Mouse (Mus musculus) lung, adult 2 months (tissue): ENCODE results near the gene Gm49721. TPM values are rescaled to one million over a fixed set of nuclear protein-coding genes. Genes with fewer than 3 reads are reported as not detected.
"Not testable (repeated sequence)": the region's sequence is repeated elsewhere in the genome, so short reads cannot be mapped to it uniquely, and the experiment has no call there.

Source experiments
- DNase-seq: peaks from one replicate; pipeline ENCODE4 v3.0.0; 2022
- H3K4me1 ChIP-seq: fragments of 200-500 bp; 2 replicates; pipeline ENCODE4 v1.6.1; 2011; ENCODE audit warnings: low read length; ENCODE audit not compliant: control insufficient read depth, insufficient read depth
- H3K4me3 ChIP-seq: fragments of 200-500 bp; replicated peaks from 2 replicates; pipeline ENCODE3; 2011; ENCODE audit warnings: low read depth, mild to moderate bottlenecking, control low read depth, low read length; ENCODE audit errors: extremely low read depth
- WGBS: fragments of 180-500 bp; shearing (Covaris S2); methylation state at CpG from one replicate; pipeline ENCODE4 v1.1.7; 2018; 5-methylcytosine and 5-hydroxymethylcytosine counted together
- polyA plus RNA-seq: library from polyadenylated mRNA; depleted of rRNA; stranded (reverse); fragments of >200 nt; gene quantifications from 2 replicates; pipeline ENCODE4 v1.2.3, GENCODE M21; 2012

The Gm49721 gene
- polyA plus RNA-seq, 1 experiment, result 0.47 TPM

GRCm38 (mm10) chr17:7008885-7009284 lies 30.2 kb downstream of the Gm49721 start:
- not testable (repeated sequence) for H3K4me3 ChIP-seq, H3K4me1 ChIP-seq, DNase-seq

DNA sequence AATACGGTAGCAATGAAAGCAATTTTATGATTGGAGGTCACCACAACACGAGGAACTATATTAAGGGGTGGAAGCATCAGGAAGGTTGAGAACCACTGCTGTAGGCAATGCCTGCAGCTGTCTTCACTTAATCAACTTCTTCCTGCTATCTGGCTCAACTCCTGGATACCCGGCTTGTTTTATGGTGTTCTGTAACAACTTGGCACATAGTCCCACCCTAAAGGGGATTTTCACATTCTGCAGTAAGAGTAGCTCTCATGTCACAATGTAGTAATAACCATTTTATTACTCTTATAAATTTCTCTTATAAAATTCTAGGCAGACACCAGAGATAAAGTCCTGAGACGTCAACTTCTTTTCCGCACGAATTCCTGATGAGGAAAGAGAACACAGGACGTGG lies 30.7 kb downstream of the Gm49721 start:
- not testable (repeated sequence) for H3K4me3 ChIP-seq, DNase-seq, H3K4me1 ChIP-seq
- no CpG with 5 or more reads among the region's 7 CpGs for WGBS

GRCm38 (mm10) chr17:7009901-7010300 lies 31.2 kb downstream of the Gm49721 start:
- 28% methylated on average over 6 of the region's 9 CpGs for WGBS
- not testable (repeated sequence) for H3K4me1 ChIP-seq, DNase-seq, H3K4me3 ChIP-seq

DNA sequence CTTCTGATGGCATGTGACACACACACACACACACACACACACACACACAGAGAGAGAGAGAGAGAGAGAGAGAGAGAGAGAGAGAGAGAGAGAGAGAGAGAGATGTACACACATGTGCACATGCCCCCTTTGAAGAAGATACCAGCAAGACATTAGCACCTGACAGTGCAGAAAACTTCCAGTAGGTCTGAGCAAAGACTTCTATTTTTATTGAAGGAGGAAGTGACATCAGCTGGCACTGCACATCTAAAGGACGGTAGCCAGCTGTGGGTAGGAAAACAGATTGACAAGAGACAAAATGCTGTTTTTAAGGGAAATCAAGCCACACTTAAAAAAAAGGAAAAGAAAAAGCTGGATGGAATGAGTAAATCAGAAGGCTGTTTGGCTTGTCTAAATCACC lies 35.5 kb downstream of the Gm49721 start:
- not testable (repeated sequence) for H3K4me1 ChIP-seq, DNase-seq, H3K4me3 ChIP-seq
- no CpG with 5 or more reads among the region's 1 CpGs for WGBS

DNA sequence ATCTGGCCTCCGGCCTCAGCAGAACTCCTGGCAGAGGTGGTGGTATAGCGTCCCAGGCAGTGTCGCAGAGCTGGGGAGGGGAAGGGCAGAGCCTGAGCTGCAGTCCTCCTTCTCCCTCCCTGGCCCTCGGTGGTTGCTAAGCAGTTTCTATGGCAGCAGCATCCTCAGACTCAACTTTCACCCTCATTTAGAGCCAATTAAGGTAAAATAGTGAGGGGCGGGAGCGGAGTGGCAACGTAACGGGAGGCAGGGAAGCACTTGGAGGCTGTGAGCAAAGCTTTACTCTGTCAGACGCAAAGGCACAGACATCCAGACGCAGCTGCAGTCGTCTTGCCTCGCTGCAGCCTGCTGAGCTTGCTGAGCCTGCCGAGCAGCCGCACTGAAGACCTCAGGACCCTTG lies 46.6 kb downstream of the Gm49721 start, which contains the start of gene Gm1604a:
Gene Gm1604a (plus strand): TSS at position 312 of the 400 bp plus-strand sequence.
- DNase-seq, H3K4me1 ChIP-seq, H3K4me3 ChIP-seq: not testable (repeated sequence)
- WGBS, result 14% methylated on average over 7 of the region's 14 CpGs

DNA sequence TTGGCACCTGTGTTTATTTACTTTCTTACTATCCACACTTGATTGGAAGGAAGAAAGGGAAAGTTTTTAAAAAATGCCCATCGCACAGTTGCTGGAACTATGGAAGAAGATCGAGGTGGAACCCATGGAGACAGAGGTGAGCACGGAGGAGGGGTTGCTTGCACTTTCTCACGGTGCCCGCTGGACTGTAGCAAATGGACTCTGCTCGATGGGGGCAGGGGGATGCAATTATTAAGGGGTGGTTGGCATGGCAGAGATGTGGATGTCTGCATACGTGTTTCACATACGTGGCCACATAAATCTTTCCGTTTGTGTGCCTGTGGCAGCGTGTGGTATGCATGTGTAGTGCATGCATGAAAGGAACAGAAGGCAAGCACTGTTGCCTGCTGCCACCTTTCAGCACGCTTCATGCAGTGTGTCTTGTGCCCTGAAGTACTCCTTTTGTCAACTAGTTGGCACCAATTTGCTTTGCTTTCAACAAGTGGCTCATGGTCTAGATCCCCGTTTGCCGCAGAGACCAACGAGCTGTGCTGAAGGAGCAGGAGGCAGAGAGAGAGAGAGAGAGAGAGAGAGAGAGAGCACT lies 47.2 kb downstream of the Gm49721 start:
- WGBS, result 36% methylated on average over 3 of the region's 14 CpGs
- not testable (repeated sequence) for H3K4me3 ChIP-seq

GRCm38 (mm10) chr17:7030204-7030603 lies 51.5 kb downstream of the Gm49721 start:
- not testable (repeated sequence) for DNase-seq, H3K4me1 ChIP-seq, H3K4me3 ChIP-seq
- WGBS, result 43% methylated on average over 5 of the region's 7 CpGs

More for the DNA sequence above, 47.2 kb downstream of the Gm49721 start:
- not testable (repeated sequence) for H3K4me1 ChIP-seq, DNase-seq

DNA sequence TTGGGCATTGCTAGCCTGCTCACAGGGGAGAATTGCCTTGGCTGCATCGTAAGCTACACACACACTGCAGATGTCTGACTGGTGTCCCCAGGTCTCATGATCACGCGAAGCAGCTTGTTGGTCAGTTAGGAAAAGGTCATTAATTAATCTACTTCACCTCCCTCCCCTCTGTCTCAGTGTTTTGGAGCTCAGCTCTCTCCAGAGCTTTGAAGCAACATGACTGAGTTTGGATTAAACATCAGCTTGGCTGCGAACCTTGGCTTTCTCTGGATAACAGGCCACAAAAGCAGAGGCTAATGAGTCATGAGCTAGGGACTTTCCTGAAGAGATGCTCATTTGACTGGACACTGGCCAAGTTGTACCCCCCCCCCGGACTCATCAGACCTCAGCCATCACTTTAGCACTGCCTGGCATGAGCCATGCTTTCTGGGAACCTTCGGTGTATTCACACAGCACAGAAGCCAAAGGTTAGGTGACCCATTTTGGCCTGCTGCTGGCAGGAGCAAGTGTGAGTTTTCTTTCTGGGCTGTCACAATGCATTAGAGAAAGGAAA lies 52.0 kb downstream of the Gm49721 start:
- not testable (repeated sequence) for DNase-seq, H3K4me3 ChIP-seq, H3K4me1 ChIP-seq
- WGBS, result 46% methylated on average over 3 of the region's 6 CpGs

- not testable (repeated sequence) for H3K4me1 ChIP-seq, DNase-seq, H3K4me3 ChIP-seq
- WGBS, result 55% methylated on average over 3 of the region's 17 CpGs
Observed at GRCm38 (mm10) chr17:7033192-7034166, 54.8 kb downstream of the Gm49721 start.

GRCm38 (mm10) chr17:7068997-7069539 lies 90.4 kb downstream of the Gm49721 start:
- WGBS, result 56% methylated on average over 3 of the region's 4 CpGs
- DNase-seq, H3K4me3 ChIP-seq, H3K4me1 ChIP-seq: not testable (repeated sequence)

DNA sequence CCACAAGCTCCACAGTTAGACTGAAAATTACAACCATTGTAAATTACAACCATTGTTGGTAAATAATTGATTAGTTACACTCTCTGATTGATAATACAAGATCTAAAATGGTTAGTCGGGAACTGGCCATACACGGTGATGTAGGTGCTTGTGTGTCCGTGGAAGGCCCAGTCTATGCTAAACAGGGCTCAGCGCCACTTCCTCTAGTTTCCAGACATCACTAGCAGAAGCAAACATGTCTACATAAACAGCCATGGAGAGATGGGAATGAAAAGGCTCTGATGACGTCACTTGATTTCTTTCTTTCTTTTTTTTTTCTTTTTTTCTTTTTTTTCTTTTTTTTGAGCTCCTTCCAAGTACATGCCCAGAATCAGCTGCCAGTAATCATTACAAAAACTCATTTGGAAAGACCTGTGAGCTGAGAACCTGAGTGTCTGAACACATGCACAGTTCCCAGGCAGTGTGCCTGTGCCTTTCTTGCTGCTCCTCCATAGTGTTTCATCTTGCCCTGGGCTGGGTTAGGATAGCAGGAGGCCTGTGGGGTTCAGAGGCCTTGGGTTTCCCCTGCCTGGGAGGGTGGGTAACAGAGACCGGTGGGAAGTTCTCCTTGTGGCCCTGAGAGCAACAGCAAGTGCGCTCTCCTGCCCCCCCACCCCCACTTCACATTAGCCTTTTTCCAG lies 91.0 kb downstream of the Gm49721 start:
- DNase-seq, H3K4me1 ChIP-seq, H3K4me3 ChIP-seq: not testable (repeated sequence)
- 65% methylated on average over 6 of the region's 7 CpGs for WGBS
